Mouse (Mus musculus): ENCODE measurements around the gene Accs.

Accs gene

DNA sequence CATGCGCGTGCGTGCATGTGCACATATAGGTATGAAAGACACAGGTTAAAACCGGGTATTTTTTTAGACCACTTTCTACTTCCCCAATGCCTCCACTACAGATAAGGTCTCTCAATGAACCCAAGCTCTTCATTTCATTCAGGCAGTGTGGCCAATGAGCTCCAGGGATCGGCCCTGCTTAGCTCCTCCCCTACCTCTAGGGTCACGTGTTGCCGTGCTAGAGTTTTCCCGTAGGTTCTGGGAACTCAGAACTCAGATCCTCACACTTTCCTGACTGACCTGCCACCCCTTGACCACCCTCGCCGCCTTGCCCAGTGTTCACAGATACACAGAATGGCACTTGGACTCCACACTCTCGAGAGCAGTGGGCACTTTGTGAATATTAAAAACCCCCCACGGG is 9.1 kb upstream of the Accs start:
- no peak for DNase-seq (ENCODE audit: low read depth, low spot score)

DNA sequence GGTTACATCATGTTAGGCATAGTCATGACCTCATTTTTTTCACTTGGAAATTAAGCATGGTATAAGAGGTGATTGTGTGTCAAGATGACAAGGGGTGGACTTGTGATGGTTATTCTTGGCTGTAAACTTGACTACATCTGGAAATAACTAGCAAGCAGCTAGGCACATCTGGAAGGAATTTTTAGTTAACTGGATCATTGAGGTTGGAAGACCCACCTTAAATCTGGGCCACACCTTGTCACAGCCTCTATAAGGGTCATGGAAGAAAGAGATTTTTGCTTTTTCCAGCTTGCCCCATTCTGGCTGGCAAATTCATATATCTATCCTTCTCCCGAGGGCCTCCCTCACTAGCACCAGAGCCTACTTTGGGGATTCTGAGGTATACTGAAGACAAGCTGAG is 1.6 kb upstream of the Accs start:
- DNase-seq (ENCODE audit: low read depth, low spot score): no peak

DNA sequence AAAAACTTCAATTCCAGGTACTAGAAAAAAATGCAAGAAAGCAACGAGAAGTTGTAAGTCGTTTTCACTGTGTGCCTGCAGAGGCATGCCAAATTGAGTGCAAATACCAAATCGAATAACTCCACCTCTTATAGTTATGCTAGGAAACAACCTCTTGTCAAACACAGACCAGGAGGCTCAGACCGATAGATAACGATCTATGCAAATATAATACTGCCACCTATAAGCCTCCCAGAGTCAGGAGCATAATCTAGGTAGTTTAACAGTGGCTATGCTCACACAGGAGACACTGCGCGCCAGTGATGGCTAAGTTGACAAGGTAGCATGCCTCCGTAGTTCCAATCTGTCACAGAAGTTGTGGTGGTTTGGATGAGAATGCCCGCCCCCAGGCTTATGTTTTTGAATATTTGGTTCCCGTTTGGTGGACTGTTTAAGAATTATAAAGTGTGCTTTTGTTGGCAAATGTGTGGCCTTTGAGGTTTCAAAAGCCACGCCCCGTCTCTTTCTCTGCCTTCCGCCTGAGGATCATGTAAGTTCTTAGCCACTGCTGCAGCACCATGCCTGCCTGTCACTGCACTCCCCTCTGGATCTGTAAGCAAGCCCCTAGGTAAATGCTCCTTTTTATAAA is 688 bp upstream of the Accs start:
- peak; percentile 60 for DNase-seq (ENCODE audit: low read depth, low spot score)

DNA sequence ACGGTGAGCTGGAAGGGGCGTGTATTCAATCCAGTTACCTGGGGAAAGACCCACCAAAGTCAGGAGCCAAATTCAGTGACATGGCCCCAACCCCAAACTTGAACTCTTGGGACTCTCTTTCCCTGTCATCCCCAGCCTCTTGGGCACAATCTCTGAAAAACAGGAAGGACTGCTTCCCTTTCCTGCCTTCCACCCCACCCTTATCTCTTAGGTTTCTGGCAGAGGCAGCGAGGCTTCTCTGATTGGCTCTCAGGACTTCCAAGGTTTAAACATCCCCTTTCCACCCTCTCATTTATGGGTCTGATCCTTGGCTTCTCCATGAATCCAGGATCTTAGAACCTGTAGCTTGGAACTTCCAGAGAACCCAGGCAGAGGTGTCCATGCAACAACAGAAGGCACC is 8.4 kb downstream of the Accs start:
- no peak for DNase-seq (ENCODE audit: low read depth, low spot score)

DNA sequence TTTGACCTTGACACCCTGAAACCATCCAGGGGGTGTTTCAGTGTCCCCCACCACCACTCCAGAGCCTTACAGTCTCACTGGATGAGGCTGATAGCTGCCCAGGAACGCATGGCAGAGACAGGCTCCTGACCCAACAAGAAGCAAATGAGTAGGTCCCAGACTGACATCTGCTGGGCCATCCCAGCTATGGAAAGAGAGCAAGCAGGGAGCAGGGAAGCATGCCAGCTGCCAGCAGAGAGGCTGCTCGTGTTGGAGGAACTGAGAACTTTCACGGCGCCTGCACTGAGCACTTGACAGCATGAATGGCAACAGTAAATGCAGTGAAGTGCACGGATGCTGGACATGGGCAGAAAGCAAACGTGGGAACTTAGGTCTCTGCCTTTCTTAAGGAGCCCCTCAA is 9.6 kb downstream of the Accs start:
- no peak for DNase-seq (ENCODE audit: low read depth, low spot score)

DNA sequence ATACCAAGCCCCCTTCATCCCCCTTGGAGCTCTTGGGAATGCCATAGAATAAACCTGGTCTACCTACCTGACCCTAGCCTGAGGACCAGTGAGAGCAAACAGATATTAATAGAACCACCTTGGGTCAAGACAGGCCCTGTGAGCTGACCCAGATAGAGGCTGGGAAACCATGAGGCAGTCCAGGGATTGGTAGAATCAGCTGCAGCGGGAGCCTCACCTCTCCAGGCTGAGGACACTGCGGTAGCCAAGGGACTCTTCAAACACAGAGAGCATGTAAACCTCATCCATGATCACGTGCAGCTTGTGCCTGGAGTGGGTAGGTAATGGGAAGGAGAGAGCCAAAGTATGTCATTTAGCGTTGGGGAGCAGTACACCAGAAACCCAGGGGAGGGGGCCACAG is 10.8 kb downstream of the Accs start:
- no peak for DNase-seq (ENCODE audit: low read depth, low spot score)

DNA sequence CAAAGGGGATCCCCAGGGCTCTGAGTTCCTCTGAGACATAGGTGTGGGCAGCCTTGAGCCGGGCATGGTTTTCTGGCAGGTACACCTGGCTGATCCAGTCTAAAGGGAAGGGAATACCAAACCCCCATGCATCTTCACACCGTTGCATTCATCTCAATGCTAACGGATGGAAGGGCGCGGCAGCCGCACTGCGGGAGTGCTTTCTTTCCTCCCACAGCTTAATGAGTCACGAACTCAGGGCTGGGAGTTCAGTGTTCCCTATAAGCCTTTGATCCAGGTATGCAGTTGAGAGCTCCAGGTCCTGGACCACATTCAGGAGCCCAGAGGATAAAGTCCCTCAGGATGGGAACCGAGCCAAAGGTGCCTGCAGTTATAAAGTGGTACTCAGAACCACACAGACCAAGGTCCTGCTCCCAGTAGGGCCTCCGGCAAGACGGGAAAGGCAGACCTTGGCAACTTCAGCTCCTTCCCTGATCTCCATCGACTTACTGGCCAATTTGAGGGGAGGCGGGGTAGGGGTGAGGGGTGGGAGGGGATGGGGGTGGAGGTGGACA is 13.4 kb downstream of the Accs start:
- DNase-seq (ENCODE audit: low read depth, low spot score): no peak

DNA sequence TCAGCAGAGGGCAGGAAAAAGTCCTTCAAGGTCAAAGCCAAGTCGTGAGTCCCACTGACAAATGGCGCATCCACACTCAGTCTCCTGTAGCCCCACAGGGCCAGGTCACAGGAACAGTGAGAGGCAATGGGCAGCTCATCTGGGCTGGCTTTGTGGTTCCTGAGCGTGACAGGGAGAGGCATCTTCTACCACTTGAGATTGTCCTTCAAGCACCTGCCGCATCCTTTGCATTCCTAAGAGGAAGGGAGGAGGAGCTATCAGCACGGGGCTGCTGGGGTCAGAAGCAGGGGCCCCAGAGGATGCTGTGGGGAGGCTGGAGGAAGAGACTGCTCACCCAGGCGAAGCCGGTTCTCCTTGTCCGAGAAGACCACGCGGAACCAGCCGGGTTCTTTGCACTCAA is 14.1 kb downstream of the Accs start:
- no peak for DNase-seq (ENCODE audit: low read depth, low spot score)

DNA sequence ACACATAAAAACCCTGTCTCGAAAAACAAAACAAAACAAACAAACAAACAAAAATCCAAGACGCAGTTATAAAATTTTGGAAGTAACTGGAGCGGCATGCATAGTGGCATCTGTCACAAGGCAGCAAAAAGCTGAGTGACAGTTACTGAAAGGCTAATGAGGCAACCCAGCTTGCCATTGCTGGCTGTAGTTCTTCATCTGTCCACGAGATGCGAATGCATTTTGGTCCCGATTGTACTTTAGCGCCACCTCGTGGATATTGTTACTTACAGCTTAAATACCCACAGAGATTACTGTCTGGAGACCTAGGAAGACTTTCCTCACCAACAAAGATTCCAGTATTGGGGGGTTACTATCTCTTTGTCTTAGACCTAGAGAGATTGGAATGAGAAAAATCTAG is 26.2 kb downstream of the Accs start:
- DNase-seq (ENCODE audit: low read depth, low spot score): peak; percentile 96

DNA sequence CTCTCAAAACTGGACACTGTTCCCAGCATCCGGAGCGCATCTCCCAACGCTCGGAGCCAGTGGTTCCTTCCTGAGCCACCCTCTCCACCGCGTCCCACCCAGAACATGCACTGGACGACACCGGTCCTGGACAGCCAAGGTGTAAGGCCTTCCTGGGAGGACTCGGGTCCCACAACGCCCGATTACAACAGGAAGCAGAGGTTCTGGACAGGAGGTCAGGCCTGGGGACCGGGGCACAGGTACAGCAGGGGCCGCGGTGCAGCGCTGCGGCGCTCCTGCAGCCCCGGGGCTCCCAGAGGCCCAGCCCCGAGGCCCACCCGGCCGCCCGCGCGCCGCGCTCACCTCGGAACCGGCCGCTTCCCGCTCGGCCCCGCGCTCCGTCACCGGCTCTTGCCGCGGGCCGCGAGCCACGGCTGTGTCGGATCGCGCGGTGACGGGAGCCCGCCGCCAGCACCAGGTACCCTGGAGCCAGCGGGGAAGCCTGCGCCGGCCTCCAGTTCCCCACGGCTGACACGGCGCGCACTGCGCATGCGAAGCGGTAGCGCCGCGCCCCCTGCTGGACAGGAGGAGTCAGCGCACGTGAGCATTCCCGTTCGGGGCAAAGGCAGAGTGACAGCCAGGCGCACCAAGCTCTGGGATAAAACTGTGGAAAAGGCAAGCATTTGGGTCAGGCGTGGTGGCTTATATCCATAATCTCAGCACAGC is 27.5 kb downstream of the Accs start, which contains the start of gene Ext2:
Gene Ext2 (minus strand): TSS at position 524 of the 705 bp plus-strand sequence.
- DNase-seq (ENCODE audit: low read depth, low spot score): peak; percentile 93

DNA sequence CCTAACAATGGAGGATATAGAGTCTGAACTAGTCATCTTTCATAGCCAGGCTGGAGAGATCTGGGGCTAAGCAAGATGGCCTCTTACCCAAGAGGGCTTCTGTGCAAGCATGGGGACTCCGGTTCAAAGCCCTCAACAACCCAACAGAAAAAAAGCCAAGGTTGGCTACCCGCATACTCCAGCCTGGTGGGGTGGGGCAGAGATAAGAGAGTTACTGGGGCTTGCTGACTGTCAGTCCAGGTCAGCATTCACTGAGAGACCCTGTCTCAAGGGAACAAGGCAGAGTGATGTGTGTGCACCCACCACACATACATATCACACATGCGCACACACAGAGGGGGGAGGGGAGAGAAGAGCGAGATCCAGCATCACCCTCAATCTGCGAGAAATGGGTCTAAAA is 32.0 kb downstream of the Accs start:
- DNase-seq (ENCODE audit: low read depth, low spot score): no peak

DNA sequence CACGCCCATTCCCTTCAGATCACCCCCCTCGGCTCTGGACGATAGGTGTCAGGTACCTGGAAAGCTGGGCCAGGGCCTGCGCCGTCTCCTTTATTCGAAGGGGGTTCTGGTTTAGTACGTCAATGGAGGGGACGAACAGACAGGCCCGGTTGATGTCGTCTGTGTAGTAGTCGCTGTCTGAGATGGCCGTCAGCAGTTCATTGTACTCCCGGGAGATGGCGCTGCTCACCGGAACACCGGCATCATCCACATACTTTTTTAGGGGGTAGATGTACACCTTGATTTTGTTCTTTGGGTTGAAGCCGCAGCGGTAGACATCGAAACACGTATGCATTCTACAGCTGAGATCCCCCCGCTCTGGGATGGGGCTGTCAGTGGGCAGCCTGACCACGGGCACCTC is 36.4 kb downstream of the Accs start:
- DNase-seq (ENCODE audit: low read depth, low spot score): no peak

DNA sequence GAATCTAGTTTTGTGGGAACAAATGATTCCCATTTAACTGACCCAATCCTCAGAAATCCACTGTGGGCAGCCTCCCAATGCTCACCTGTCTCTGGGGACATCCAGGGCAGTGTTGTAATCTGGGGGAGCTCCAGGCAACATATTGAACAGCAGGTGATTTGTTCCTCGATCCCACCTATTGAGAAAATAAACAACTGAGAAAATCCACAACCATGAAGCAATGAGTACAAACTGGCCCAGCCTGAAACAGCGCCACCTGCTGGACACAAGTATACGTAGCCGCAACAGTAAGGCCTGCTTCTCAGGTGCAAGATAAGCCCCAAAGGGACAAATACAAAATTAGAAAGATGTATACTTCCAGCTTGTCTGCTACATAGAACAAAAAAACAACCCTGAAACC is 37.9 kb downstream of the Accs start:
- DNase-seq (ENCODE audit: low read depth, low spot score): peak; percentile 86

DNA sequence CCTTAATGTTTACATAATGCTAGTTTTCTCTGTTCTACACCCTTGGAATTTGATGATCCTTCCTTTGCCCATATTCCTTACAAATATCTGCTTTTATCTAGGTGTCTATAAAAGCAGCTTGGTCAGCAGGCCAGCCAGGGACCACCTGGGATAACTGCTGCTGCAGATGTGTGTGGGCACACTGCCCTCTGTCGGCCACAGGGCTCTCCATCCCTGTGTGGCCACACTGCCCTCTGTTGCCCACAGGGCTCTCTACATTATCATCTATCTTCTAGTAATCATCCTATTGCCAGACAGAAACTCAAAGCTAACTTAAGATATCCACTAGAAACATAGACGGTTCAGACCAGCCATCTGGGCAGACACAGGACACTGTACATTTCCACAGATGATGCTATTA is 39.8 kb downstream of the Accs start:
- DNase-seq (ENCODE audit: low read depth, low spot score): peak; percentile 45

DNA sequence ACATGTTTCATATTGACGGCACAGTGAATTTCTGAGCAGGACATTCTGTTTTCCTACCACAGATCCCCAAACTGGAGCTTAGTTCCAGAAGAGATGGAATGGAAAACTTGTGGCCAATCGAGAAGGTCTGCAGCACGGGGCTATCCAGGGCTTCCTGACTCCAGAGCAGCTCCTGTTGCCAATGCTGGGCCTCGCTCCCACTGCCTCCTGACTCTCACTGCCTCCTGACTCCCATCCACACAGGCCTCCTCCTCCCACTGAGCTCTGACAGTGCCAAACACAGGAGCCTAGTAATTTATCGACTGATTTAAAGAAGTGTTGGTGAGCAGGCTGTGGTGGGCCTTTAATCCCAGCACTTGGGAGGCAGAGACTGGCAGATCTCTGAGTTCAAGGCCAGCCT is 41.7 kb downstream of the Accs start:
- DNase-seq (ENCODE audit: low read depth, low spot score): no peak

DNA sequence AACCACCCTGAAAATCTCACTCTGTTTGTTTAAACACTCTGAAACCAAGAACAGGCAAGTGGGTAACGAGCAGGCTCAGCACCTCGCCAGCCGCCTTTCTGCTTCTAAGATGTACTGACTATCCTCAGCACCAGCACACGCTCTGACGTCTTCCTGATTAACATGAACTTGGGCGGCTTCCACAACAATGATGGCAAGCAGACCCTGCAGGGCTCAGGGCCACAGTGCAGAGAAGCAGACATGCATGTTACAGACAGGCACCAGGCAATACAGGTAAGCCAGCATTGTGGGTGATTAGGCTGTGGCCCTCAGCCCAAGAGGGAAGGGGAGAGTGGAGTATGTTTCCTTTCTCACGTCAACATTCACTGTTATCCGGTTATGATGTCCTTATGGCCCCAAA is 42.3 kb downstream of the Accs start:
- DNase-seq (ENCODE audit: low read depth, low spot score): no peak

DNA sequence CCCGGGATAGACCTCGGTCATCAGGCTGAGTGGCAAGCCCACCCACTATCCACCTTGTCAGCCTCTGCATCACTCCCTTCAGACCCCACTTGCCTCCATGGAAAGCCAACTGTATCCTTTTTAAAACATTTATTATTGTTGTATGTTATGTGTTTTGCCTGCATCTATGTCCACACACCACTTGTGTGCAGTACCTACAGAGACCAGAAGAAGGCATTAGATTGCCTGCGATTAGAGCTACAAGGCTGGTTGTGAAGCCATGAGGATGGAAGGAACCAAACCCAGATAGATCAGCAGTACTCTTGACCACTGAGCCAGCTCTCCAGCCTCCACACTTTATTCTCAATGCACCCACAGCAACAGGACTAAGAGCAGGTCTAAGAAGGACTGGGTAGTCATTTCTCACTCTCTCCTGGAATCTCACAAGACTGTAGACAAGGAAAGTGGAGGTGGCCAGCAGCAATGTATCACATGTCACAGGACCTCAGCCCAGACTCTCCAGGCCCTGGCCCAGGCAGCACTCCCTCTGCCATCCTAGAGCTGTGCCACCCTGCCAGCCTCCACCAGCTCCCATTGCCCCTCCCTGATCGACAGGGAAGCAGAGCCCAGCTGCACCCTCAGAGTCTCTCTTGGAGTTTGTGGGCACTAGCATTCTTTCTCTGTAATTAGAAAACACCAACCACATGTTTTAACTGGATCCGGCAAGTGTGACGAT is 43.1 kb downstream of the Accs start:
- no peak for DNase-seq (ENCODE audit: low read depth, low spot score)

DNA sequence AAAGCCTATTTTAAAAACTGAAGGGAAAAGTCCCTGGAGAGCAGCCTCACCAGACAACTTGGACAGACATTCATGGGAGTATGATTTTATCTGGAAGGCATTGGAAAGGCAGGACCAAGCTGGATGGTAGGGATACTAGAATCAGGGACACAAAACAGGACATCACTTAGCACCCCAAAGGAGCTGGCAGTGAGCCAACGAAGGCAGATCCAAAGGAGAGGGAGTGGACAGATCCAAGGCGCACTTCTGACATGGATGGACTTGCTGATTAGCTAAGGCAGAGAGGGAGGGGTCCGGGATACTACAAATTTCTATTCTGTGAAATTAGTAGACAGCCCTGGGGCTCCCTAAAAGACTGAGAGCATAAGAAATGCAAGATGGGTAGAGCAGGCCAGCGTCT is 44.2 kb downstream of the Accs start:
- no peak for DNase-seq (ENCODE audit: low read depth, low spot score)

DNA sequence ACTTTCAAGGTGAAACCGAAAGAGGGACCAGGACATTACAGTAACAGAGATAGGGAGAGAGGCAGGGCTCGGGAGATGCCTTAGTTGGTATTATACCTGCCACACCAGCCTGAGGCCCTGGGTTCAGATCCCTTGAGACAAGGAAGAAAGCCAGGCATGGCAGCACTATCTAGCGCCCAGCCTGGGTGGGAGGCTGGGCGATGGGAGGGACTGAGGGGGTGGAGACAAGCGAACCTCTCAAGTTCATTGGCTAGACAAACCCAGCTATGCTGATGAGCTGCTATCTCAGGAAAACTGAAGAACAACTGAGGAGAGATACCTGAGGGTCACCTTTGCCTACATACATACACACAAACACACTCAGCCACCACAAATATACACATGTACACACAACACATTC is 44.7 kb downstream of the Accs start:
- no peak for DNase-seq (ENCODE audit: low read depth, low spot score)

DNA sequence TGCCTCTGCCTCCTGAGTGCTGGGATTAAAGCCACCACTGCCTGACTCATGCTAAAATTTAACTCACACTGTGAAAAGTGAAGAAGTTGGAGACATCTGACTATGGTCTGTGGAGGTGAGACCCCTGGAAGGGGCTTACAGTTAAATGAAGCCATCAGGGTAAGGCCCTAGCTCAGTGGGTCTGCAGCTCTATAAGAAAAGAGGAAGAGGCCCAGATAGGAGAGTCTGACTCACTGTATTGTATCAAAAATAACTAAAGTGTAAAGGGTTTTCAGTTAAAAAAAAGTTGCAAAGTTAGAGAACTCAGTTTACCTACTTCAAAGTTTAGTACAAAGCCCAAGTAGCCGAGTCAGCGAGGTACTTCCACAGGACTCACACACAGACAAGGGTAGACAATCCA is 46.8 kb downstream of the Accs start:
- DNase-seq (ENCODE audit: low read depth, low spot score): no peak

DNA sequence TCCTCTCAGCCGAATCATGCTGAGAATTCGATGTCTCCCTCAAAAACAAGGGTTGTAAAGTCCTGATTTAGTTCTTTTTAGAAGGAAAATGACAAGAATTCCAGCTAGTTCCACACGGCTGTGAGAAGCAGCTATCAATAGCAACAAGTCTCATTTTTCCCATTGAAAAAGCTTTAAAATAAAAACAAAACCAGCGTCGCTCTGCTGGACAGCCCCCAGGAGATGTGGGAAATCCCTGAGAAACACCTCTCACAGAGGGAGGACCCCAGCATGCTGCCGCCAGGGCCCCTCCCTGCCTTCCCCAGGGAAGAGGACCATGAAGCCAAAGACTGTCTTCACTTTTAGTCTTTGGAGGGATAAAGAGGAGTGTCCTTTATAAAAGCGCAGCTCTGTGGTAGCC is 48.6 kb downstream of the Accs start:
- DNase-seq (ENCODE audit: low read depth, low spot score): no peak

DNA sequence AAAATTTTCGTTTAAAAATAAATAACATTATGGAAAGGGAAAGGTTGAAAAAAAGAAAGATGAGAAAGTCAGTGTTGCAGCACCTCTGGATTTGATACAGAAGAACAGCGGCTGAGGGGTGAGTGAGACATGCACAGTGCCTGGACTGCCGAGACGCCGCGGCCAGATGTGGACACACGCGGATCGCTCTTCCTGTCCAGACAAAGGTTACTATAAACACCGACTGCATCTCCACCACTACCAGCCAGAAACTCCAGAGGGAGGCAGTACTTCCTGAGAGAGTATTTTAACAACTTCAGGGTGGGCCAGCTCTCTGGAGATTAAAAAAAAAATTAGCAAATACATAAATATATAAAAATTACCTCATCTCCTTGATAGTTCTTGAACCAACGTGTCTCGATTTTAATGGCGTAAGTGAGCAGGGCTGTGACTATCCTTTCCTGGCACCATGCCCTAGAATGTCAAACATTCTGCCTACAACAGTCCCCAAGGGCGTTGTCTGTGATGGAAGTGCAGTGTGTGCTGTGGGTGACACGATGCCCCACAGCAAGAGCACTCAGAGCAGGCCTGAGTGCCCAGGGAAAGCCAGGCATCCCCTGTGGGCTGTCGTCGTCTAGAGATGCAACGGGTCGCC is 52.5 kb downstream of the Accs start:
- no peak for DNase-seq (ENCODE audit: low read depth, low spot score)
